Mouse (Mus musculus): Measurements from ENCODE around the gene Tmem147.

The Tmem147 gene

DNA sequence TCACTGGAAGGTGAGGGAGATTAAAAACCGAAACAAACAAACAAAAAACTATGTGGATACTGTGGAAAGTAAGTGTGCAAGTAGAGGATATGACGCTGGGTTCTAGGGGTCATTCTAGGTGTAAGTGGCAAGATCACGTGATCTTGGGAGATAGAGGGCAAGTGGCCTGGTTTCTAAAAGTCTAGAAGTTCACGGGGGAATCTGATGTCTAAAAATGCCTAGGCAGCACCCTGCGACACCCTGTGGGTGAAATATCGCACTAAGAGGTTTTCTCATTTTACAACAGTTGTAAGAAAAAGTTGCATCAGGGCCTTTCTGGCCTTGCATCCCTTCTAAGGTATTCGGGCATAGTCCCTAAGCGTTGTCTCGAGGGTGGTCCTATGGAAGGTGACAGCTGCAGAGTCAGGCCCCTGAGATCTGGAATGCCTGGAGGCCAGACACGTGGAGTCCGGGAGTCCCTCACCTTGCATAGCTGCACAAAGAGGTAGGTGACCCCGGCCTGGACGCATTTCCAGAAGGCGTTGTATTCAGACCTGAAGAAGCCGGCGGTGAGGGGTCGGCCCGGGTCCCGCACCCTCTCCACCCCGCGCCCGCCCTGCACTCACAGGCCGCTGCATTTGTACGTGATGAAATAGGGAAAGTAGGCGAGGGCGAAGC, 473 bp downstream of the Tmem147 start:
- no peak for DNase-seq (ENCODE audit: extremely low read depth, insufficient read length, low spot score)

DNA sequence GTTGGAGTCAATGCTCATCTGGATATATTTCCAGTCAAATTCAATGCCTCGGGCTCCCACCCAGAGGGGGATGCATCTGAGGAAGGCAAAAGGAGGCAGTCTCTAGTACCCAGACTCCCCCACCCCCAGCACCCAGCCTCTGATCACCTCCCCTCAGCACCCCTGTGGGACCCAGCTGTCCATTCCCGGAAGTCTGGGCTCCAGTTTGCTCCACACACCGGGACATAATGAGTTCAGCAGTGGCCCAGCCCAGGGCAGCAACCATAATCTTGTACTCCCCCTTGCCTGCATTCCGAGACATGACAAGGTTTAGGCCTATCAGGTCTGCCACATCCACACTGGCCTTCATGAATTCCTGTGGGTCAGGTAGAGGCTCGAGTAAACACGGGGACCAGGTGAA, 1.1 kb downstream of the Tmem147 start:
- DNase-seq (ENCODE audit: extremely low read depth, insufficient read length, low spot score), result no peak

DNA sequence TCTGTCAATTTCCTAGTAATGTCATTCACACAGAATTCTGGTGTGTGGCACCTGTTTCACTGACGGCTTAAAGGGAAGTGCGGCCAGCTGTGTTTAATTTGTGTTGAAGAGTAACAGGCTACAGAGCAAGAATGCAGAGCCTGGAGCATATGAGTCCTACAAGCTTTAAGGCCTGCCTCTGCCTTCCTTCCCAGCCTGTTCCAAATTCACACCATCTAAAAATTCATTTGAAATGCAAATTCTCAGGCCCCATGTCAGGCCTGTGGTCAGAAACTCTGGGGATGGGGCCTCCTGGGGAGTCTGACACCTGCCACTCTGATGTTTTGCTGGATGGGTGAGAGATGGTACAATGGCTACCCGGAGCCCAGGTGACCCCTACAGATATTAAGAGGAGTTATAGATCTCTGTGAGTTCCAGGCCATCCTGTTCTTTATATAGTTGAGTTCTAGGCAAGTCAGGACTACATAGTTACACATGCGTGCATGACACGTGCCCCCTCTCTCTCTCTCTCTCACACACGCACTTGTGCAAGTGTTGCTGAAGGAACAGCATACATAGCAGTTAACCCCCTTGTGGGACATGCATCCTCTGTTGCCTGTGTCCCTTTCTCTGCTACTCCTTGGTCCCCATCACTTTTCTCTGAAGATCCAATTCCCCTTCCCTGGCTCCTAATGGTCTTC, 5.9 kb downstream of the Tmem147 start:
- no peak for DNase-seq (ENCODE audit: extremely low read depth, insufficient read length, low spot score)

DNA sequence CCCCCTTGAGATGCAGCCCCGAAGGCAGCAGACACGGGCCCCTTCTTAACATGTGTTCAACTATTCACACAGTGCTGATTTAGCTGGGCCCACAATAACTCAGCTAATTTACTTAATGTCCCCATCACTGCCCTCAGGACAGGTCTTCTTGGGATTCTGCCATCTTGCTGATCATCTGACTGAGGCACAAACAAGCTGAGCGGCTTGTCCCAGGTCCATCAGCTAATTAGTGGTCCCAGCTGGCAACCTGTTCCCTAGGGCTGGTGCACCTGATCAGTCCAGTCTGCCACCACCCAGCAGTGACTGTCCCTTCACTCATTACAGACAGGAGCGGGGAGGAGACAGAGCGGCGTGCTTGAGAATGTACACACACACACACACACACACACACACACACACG, 8.1 kb downstream of the Tmem147 start:
- no peak for DNase-seq (ENCODE audit: extremely low read depth, insufficient read length, low spot score)

DNA sequence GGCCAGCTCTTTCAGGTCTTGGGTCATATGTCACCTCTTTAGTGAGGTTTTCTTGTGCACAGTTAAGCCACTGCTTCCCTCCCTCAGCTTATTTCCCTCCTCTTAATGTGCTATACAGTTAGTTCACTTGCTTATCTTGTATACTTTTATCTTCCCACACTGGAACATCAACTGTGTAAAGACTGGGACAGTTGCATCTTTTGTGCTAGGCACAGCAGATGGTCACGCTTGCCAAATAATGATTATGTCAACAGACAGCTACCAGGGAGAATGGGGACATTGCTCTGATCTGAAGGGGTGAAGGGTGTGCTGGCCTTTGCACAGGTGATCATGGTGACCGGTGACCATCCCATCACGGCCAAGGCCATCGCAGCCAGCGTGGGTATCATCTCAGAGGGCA, 9.7 kb downstream of the Tmem147 start:
- no peak for DNase-seq (ENCODE audit: extremely low read depth, insufficient read length, low spot score)

DNA sequence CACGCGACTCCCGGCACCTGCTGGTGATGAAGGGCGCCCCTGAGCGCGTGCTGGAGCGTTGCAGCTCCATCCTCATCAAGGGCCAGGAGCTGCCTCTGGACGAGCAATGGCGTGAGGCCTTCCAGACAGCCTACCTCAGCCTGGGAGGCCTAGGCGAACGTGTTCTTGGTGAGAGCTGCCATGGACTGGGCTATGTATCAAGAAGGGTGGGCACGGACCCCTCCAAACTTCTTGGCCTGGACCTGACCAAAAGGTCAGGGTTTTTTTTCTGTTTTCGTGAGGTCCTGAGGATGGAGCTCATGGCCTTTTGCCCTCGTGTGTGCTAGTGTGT, 11.7 kb downstream of the Tmem147 start:
- DNase-seq (ENCODE audit: extremely low read depth, insufficient read length, low spot score), result no peak

DNA sequence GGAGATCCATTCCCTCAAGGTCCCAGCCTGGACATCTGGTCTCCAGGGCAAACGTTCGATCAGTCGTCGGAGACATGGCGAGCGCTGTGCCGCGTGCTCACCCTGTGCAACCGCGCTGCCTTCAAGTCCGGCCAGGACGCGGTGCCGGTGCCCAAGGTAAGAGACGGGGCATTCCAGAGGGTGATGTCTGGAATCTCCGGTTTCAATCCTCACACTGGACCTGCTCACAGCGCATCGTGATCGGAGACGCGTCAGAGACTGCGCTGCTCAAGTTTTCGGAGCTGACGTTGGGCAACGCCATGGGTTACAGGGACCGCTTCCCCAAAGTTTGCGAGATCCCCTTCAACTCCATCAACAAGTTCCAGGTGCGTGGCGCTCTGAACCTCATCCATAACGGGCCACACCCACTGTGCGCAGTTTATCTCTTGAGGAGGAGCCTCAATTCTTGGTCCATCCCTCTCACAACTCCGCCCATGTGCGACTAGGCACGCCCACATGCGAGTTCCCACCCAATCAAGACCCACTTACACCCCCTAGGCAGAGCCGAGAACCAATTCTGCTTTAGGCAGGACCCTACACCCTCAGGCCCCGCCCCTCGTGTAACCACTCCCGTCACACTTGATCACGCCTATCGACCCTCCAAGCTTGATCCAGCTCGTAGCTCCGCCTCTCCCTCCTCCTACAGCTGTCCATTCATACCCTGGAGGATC, 12.2 kb downstream of the Tmem147 start:
- no peak for DNase-seq (ENCODE audit: extremely low read depth, insufficient read length, low spot score)

DNA sequence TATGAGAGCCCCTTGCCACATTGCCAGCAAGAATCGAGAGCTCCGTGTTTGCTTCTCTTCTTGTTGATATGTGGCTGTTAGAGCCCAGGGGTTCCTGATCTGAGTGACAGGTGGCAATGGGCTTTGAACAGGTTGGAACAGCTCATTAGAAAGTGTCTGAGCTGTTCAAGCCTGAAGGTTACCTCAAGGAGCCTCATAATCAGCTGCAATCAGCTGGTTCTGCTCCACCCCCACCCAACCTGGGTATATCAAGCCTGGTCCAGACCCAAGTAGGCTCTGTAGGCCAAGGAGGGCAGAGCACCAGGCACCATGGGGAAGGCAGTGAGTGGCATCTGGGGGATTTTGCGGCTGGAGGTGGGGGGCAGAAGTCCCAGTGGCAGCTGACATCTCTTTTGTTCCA, 17.4 kb downstream of the Tmem147 start, which contains the start of gene Atp4a:
Gene Atp4a, plus strand, starts transcription at position 268 of the 400 bp plus-strand sequence.
- no peak for DNase-seq (ENCODE audit: extremely low read depth, insufficient read length, low spot score)

DNA sequence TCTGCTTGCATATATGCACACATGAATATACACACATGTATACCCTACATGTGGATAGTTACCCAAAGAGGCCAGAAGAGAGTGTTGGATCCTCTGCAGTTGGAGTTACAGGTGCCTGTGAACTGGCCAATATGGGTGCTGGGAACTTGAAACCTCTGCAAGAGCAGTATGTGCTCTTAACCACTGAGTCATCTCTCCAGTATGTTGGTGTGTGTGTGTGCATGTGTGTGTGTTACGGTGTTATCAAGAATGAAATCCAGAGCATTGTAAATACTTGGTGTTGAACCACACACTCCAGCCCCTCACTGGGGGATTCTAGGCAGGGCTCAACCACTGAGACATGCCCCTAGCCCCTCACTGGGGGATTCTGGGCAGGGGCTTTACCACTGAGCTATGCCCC, 21.9 kb downstream of the Tmem147 start:
- no peak for DNase-seq (ENCODE audit: extremely low read depth, insufficient read length, low spot score)

DNA sequence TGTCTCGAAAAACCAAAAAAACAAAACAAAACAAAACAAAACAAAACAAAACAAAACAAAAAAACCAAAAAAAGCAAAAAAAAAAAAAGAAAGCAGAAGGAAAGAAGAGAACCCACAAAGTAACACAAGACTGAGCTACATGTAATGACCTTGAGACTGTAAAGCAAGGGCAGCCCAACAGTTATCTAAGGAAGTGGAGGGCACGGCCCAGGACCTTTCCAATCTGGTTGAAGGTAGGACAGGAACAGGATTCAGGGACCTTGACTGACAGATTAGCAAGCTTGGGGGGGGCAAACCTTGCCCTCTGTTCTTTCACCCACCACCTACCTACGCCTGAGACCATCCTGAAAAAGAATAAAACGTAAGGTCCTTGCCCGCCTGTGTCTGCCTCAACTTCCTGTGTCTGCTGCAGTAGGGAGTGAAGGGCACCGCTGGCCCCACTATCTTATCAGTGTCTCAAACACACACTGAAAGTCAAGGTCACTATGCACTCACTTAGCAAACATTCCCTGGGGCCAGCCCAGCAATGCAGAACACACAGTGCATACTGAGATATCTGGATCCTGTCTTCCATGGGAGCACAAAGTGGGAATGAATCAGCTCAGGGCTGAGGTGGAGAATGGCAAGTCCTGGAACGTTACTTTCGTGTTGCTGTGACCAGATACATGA, 23.0 kb downstream of the Tmem147 start:
- no peak for DNase-seq (ENCODE audit: extremely low read depth, insufficient read length, low spot score)

DNA sequence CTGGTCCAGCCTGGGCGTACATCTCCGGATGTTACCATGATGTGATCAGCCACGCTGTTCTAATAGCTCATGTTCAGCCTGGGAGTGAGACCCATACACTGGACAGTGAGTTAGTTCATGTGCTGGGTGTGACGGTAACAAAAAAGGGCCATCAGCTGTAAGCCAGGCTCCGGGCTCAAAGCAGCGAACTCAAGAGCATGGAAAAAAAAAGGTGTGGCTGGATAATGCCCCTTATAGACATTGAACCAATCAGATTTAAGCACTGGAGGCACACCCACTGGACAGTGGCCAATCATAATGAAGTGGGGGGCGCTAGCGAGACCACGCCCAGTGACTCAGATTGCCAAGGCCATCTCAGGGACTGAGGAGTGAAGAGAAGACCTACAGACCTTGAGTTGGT, 30.8 kb downstream of the Tmem147 start, which contains the start of gene 2200002J24Rik:
Gene 2200002J24Rik, plus strand, starts transcription at position 338 of the 400 bp plus-strand sequence.
- peak; percentile 27 for DNase-seq (ENCODE audit: extremely low read depth, insufficient read length, low spot score)

DNA sequence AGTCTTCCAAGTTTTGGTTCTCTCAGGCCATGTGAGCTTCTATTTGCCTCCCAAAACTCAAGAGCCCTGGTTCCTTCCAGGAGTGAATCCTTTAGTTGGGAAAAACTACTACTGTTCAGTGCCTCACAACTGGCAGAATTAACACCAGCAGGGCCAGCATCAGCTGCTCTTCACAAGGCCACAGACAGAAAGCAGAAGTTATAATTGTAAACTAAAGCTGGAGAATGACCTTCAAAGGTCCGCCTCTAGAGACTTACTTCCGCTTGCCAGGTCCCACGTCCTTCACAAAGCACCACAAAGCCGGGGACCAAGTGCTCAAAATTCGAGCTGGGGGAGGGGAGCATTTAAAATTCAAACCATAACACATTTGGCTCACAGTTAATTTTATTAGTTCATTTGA, 31.2 kb downstream of the Tmem147 start:
- no peak for DNase-seq (ENCODE audit: extremely low read depth, insufficient read length, low spot score)

DNA sequence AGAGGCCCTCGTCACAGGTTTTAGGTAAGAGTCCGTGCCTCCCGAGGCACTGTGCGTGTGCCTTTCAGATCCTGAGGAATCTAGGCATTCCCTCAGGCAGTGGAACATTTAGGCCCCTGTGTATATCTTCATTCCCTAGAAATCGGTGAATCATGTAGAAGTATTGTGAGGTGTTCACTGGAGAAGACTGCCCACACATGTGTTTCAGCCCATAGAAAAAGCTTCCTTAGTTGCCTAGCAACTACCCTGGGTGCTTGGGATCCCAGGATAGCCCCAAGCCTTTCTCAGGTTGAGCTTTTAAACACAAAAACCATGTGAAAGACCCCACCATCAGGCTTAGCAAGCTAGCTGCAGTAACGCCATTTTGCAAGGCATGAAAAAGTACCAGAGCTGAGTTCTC, 41.0 kb downstream of the Tmem147 start:
- DNase-seq (ENCODE audit: extremely low read depth, insufficient read length, low spot score), result no peak

DNA sequence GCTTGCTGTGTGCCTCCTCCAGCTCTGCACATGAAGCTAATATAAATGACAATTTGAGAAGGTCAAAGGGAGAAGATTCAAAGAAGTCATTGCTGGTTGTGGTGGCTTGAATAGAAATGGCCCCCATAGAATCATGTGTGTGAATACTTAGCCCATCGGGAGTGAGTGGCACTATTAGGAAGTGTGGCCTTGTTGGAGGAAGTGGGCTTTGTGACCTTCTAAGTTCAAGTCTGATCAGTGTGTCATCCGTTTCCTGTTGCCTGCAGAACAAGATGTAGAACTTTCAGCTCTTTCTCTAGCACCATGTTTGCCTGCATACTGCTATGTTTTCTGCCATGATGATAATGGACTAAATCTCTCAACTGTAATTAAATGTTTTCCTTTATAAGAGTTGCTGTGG, 45.9 kb downstream of the Tmem147 start:
- no peak for DNase-seq (ENCODE audit: extremely low read depth, insufficient read length, low spot score)

DNA sequence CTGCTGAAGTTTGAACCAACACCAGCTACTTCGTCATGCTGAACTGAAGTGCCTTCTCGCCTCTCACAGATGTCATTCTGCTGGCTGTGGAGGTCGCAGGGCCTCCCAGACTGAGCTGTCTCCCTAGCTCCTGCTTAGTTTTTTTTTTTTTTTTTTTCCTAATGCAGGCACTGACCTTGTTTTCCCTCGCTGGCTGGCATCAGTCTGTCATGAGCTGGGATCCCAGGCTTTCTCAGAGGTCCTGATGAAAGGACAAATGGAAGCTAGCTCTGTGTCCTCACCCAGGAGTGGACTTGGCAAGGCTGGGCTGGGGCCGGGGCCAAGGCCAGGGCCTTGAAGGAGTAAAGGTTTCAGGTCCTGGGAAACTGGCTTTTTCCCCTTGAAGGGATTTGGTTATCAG, 47.4 kb downstream of the Tmem147 start:
- DNase-seq (ENCODE audit: extremely low read depth, insufficient read length, low spot score), result no peak

DNA sequence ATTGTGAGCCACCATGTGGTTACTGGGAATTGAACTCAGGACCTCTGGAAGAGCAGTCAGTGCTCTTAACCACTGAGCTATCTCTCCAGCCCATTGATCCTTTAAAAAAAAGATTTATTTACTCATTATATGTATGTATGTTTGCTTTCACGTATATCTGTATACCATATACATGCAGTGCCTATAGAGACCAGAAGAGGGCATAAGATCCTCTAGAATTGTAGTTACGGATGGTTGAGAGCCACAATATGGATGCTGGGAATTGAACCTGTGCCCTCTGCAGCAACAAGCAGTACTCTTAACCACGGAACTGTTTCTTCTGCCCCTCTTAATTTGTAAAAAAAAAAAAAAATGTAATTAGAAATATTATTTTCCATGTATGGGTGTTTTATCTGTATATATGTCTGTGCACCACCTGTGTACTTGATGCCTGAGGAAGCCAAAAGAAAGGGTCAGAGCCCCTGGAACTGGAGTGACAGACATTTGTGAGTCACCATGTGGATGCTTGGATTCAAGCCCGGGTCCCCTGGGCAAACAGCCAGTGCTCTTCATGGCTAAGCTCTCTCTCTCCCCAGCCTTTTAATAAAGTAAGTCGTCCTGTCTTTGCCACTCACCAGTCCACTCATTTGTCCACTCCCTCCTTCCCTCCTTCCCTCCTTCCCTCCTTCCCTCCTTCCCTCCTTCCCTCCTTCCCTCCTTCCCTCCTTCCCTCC, 50.9 kb downstream of the Tmem147 start:
- peak; percentile 63 for DNase-seq (ENCODE audit: extremely low read depth, insufficient read length, low spot score)
